Mouse (Mus musculus) kidney, adult 8-10 months (tissue): ENCODE measurements around the gene Ifitm10.
"Not testable (repeated sequence)": the region's sequence is repeated elsewhere in the genome, so short reads cannot be mapped to it uniquely, and the experiment has no call there.

Experiments used
- DNase-seq, 2 experiments: peaks; one replicate each; pipeline ENCODE4 v3.0.0; 2022

Ifitm10 gene

DNA sequence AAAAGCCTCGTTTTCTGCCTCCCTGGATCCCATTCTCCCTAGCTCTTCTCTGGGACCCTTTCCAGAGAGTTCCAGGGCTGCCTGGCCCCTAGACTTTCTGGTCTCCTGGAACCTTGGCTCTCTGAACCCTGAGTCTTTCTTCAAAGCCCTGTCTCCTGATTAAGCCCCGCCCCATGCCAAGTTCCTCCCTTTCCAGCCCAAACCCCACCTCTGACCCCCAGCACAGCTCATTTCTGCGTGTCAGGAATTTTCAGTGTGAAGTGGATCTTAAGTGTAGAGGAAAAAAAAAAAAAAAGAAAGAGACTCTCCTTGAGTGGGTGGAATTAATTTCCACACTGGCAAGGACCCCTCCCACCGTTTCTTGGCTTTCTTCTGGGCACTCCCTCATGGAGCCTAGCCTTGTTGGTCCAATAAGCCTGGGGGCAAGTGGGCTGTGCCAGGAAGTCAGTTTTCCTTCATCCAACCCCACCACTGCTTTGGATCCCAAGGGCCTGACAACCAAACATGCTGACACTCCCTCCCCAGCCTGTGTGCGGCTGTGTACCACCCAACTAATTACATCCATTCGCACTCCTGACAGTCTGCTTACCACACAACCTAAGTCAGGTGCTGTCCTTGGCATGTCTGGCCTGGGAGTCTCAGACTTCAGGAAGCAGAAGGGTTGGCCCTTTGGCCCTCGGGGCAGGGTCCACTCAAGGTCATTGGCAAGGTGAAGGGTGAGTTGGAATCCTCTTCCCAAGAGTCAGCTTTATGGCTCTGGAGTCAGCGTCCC, at the start of gene Ifitm10:
Ifitm10 (minus strand) TSS at position 113 of the 772 bp plus-strand sequence.
- peak; percentile 35 to 49 for DNase-seq

DNA sequence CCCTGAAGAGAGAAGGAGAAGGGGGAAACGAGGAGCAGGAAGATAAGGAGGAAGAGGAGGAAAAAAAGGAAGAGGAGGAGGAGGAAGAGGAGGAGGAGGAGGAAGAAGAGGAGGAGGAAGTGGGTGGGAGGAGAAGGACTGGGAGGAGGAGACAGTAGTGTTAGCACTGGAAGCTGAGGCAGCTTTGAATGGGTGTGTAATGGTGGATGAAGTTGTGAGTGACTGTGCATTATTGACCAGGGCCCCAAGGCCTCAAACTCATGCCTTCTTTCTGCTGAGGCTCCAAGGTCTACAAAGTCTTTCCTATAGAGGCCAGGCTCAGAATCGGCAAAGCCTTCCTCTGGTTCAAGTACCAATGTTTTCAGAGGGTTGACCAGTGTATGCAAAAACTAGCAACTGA, 48.3 kb upstream of the Ifitm10 start:
- no peak for DNase-seq

DNA sequence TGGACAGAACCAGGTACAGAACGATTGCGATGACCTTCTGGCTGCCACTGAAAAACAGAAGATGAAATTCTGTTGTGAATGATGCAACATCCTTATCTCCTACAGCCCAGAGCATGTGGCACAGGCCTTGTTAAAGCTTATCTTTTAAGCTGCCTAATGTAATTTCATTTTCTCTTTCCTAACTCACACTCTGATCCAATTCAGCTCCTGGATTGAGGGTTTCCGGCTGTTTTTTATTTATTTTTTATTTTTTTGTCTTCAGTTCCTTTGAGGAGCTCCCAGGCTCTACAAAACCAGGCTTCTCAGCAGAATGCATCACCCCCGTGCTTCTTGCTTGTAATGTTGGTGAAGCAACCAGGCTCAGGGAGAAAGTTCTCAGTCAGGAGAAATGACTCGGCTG, 46.3 kb upstream of the Ifitm10 start:
- no peak for DNase-seq

DNA sequence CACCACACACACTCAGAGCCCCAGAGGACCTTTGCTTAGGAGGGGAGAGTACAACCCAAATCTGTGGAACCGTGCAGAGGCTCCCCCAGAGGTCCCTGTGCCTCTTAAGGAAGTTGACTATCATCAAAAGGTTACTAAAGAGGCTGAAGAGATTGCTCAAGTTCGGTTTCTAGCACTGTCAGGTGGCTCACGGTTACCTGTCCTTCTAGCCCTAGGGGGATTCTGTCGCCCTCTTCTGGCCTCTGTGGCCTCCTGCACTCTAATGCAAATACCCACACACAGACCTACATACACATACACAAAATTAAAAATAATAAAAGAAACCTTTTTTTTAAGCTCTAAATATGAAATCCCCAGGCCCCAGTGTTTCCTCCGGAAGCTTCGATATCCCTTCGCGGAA, 45.1 kb upstream of the Ifitm10 start:
- no peak for DNase-seq

DNA sequence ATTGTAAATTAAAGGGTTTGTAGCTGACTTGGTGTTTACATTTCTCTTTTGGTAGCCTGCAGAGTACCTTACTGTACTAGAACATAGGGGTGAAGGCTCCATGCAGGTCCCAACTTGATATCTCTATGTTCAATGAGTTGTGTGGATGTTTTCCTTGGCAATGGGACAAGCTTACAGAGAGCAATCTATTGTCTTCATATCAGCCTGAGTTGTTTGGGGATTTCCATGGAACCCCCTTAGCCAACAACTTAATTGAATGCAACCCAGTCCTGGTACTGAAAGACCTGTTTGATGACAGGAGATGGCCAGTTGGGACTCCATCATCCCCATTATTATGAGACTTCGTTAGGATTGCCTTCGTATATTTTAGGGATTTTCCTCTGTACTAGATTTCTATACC, 44.5 kb upstream of the Ifitm10 start:
- DNase-seq = no peak

DNA sequence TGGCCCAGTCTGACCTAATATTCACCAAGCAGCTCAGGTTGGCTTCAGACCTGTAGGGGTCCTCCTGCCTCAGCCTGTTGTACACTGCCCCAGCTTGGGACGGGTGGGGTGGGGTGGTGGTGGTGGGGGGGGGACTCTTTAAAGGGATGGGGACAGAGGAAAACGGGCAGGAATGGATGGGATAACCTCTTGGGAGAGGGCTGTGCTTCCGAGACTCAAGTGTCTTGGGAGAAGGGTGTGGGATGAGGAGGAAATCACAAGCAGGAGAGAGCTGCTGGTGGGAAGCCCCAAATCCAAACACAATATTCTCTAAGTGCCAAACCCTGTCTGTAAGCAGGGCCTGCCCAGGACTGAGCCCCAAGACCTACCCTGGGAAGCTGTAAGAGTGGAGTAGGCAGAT, 42.7 kb upstream of the Ifitm10 start:
- no peak for DNase-seq

DNA sequence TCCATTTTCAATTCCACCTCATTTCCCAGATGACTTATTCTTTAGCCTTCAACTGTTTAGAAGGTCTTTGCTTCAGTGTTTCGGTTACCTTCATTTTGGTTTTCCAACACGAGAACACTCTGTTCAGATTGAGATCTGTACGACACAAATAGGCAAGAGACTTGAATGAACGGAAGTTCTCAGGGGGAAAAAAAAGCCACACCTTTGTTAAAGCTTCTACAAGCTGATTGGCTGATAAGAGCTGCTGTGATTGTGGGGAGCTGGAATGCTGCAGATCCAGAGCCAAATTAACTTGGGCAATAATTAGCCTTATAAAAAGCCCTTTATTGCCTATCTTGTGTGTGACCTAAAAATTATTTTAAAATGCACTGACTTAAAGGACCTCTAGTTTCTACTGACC, 41.8 kb upstream of the Ifitm10 start:
- DNase-seq = no peak

DNA sequence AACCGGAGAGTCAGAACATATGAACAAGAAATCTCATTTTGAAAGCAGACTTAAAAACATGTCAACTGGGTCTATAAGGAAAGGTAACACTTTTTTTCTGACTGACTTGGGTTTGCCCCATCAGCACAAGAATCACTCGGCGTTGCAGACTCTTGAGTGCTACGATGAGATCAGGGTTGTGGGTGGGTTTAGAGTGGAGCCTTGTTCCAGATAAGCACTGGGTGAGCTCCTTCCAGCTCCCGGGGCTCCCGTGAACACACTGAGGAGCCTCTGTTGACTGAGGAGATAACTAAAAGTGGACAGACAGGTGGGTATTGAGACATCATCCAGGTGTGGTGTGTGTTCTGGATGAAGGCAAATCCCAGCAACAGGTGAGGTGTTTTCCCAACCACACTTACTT, 39.7 kb upstream of the Ifitm10 start:
- DNase-seq = no peak

DNA sequence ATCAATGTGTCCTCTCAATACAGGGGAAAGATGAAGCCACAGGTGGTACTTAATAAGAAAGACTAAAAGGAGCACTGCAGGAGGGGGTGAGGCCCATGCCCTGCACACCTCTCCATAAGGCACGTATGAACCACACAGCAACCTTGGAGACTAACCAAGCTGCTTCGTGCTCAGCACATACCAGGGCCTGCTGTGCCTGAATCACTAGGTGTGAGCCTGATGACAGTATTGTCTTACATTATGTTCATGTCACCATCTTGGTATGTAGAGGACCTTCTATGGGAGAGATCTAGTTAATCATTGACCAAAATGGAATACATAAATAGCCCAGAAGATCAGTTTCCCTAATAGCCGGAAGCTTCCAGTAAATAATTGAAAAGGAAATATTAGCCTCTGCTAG, 36.0 kb upstream of the Ifitm10 start:
- no peak for DNase-seq

DNA sequence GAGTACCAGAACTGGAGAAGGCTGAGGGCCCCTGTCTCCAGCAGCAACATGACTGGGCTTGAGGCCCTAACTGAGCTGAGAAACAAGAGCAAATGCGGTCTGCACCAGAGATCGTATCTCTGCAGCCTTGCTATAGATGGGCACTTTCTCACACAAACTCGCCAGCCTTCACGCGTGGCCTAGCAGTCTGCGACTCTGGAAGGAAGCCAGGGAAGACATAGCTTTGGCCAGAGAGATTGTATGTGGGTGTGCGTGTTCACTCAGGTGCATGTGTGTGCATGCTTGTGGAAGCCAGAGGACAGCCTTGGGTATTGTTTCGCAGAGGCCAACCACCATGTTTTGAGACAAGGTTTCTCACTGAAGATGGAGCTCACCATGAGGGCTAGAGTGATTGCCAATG, 35.1 kb upstream of the Ifitm10 start:
- DNase-seq = no peak

DNA sequence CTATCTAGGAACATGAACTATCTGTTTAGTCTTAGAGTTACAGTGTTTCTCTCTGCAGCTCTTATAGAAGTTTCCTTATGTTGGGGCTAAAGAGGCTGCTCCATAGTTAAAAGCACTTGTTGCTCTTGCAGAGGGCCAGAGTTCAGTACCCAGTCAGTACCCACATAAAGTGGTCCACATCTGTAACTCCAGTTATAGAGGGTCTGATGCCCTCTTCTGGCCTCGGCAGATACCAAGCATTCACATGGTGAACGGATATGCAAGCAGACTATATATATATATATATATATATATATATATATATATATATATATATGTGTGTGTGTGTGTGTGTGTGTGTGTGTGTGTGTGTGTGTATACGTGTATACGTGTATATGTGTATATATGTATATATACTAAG, 34.4 kb upstream of the Ifitm10 start:
- no peak for DNase-seq

DNA sequence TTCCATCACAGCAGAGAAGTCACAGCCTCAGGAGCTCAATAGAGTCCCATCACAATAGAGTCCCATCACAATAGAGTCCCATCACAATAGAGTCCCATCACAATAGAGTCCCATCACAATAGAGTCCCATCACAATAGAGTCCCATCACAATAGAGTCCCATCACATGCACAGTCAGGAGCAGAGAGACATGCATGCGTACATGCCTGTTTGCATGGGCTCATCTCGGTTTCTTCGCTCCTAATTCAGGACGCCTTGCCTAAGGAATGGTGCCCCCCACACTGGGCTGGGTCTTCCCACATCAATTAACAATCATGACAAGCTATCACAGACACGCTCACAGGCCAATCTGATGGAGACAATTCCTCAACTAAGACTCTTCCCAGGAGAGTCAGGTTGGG, 31.6 kb upstream of the Ifitm10 start:
- DNase-seq = not testable (repeated sequence)

DNA sequence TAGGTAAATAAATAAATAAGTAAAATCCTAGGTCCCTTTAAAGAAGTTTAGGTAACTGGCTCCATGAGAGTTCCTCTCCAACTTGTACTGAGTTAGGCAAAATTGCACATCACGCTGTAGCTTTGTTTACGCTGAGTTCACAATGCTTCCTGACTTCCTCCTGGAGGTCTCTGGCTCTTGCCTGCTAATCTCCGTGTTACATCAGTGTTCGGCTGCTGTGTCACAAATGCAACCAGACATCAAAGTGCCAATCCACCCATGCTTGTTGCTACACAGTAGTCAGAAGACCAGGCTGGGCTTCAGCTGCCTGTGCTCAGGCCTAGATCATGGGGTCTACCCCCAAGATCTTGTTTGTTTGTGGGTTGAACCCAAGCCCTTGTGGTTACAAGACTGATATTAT, 30.0 kb upstream of the Ifitm10 start:
- DNase-seq = no peak

DNA sequence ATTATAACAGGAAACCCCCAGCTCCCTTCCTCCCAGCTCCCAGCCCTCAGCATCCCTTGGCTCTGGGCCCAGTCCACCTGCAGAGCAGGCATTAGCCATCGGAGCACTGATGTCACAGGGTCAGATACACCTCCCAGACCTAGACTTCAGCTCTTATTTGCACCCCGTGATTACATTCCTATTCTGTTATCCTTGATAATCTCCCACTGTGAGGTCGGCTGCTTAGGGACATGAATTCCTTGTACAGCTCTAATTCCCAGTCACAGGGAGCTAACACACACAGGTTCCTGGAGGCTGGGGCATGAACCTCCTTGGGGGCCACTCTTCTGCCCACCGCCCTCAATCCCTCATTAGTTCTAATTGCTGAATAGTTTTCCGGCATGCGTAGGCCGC, 27.2 kb upstream of the Ifitm10 start:
- DNase-seq = no peak

DNA sequence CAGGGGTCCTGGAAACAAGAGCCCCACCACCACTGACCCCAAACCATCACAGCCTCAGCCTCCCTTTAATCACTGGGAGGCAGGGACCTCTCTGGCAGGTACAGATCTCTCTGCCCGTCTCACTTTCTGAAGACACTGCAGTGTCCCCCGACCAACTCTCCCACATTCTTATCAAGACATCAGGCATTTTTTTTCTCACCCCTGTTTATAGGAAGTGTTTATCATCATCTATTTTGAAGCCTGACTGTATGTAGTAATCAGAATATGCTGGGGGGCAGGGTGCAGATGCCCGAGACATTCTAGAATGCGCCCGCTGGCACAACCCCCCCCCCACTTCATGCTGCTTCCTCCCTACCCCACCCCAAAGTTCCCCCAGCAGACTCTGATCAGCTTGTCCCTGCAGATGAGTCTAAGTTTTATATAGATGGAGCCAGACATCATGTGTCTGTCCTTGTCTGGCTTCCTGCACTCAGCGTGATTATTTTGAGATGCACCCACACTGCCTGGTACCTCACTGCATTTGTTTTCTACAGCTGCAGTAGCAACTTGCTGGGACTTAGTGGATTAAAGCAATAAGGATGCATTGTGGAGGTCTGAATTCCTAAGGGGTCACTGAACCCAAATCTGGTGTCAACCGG, 26.7 kb upstream of the Ifitm10 start:
- DNase-seq = no peak

DNA sequence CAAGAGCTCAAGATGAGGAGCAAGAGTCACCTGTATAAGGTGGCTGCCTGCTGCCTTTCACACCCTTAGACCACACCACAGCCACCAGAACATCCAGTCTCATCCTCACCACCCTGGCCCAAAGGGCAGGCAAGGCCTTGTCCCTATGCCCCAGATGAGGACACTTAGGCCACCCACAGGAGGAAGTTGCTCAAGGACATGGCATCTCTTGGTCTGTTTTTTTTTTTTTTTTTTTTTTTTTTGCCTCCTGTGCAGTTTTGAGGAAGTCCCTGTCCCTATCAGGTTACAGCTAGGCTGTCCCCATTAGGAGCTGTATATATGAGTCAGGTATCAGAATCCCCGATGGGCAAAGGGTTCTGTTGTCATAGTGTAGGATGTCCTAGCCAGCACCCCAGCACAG, 25.7 kb upstream of the Ifitm10 start:
- DNase-seq = no peak

DNA sequence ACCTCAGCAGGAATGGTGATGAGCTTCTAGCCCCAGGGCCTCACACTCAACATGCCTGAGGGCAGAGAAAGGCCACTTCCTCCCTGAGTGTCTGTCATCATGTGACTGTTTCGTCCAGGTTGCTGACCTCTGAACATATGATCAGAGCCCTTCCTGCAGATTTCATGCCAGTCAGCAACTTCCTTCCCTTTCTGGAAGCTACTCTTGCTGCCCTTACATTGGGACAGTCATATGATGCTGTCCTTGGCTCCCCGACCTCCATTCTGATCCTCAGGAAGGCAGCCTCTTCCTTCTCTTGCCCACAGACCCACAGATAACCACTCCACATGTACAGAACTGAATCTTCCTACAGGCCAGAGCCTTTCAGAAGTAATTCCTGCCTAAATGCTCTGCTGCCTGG, 24.5 kb upstream of the Ifitm10 start:
- peak; percentile 21 to 45 for DNase-seq

DNA sequence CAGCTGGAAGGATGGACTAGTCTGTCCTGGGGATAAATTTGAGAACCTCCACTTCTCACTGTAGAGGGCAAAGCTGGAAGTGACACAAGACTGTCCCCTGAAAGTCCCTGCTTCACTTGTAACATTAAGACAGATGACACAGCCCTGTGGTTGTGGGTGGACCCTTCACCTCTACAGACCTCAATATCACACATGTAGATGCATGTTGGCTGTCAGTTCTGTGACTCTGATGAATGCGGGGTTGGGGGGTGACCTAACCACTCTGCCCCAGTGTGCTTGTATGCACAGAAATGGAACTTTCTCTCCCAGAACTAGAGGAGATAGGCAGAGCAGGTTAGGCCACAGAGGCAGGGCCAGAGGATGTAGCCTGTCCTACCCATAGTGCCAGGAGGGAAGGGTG, 23.1 kb upstream of the Ifitm10 start:
- DNase-seq = no peak

DNA sequence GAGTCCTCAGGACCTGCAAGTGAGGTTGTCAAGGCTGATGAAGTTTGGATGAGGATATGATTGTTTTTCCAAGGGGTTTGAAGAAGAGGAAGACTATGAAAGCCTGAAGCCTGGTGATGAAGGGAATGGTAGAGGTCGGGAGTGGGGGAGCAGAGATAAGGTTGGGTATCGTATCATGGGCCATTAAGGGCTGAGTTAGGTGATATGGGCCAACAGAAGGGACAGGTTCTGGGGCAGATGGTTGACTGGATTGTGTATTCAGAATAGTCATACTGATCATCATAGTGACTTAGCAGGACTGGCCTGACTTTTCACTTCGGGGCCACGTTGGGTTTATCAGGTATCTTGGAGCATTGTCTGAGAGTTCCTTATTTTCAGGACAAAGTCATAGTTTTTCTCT, 21.9 kb upstream of the Ifitm10 start:
- DNase-seq = no peak

DNA sequence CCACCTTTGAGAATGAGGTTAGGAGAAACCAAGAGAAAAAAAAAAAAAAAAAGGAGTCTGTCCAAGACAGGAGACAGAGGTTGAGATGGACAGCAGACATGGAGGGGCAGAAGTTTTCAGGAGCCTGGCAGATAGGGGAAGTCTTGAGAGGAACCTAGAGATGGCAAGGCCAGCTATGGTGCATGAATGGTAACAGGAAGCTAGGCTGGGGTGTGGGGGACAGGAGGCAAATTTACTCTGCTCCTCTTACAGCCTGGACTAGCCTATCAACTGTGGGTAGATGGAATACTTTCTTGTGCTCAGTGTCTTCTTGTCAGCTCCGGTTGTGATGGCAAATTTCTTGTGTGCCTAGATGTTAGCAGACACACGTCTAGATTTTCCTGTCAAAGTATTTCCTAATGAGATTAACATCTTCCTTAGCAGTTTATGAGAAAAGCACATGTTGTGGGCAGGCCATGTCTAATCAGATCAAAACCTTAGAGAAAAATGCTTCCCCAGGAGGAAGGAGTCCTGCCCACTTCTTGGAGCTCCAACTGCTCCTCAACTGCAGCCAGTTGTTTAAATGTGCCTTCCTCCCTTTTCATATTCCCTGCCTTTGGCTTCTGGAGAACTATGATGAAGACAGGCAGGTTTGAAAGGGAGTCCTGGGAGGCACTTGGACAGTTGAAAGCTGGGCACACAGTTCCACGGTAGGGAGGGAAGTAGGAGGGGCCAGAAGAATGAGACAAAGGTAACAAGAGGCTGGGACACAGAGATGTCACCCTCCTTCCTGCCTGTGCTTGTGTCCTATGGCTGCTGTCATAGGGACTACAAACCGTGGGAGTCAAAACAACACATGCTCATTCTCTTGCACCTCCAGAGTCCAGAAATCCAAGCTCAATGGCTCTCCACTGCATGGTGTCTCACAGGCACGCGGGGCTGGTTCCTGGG, 21.0 kb upstream of the Ifitm10 start:
- no peak for DNase-seq

DNA sequence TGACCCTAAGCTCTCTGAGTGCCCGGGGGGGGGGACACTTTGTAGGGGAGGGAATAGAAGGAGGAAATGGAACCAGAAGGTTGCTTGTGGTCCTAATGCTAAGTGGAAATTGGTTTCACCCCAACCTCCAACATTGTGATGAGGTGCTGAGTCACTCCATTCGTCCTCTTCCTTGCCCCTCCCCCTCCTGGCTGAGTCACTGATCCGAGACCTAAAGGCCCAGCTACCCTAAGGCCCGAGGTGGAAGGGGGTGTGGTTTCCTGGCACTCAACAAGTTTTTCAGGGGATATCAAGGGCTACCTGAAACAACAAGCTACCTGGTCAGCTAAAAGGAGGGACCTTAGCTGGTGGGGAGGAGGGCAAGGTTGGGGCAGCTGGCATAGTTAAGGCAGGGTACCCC, 19.6 kb upstream of the Ifitm10 start:
- peak; percentile 62 to 67 for DNase-seq

DNA sequence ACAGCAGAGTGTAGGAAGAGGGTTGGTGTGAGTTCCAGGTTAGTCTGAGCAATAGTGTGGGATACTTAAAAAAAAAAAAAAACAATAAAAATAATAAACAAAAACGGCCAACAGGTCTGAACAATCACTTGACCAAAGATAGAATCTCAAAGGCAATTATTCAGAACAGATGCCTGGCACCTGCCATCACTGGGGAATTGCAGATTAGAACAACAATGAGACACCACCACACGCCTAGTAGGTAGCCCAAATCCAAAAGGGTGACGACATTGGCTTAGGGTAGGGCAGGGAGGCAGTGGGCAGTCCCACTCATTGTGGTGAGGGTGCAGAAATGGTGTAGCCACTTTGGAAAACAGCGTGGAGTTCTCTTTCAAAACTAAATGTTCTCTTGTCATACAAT, 18.1 kb upstream of the Ifitm10 start:
- no peak for DNase-seq

DNA sequence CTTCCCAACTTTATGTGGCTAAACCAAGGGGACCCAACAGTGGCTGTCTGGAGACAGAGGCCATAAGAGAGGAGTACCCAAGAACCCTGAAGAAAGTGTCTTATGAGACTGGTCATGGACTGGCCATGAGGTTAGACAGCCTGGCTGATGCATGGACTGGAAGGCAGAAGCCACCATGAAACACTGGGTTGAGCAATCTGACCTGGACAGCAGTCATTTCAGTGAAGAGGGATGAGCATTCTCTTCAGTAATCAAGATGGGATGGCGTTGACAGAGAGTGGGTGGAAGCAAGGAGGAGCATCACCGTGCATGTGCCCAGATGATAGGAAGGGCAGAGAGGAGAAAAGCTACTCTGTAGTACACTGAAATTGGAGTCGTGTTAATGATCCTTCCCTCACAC, 17.6 kb upstream of the Ifitm10 start:
- no peak for DNase-seq
